15 mouse cellular contexts compared by ENCODE assay signal in genomic region chr10:90983046-90983445, GRCm38 (mm10).
A peak's percentile ranks its signal among the peaks of the same experiment; 100 is the strongest.
DNase-seq lines count a peak whose midpoint lies in the region; ATAC-seq lines count a peak whose summit lies in the region.
"Had no signal": no experiment of that assay in that cellular context is flagged by ENCODE, and none has a peak within 500 bp of the region (broad histone marks: within the 10 kb centered on the region; RNA-seq: fewer than 3 reads in every experiment).

No protein-coding gene starts in this region.

- H3K27ac ChIP-seq in lung, embryonic 16.5 days (ENCODE audit: low read length) = no peak overlapping the region
- H3K27ac ChIP-seq in macrophage = peak overlapping the region; percentile 17; the same call in 1 of the 2 replicates
- H3K27ac ChIP-seq: hindbrain, embryonic 14.5 days had no signal

- no peaks in the 10 kb centered on the region for H3K79me2 ChIP-seq in macrophage (ENCODE audit: inconsistent target)

- no peak overlapping the region for H3K9ac ChIP-seq in lung, embryonic 16.5 days (ENCODE audit: low read length)
- H3K9ac ChIP-seq: hindbrain, embryonic 14.5 days had no signal

- intact Hi-C loops in heart, postnatal 36 days (cut with DNase I) = no loop called here

- ATAC-seq in cerebellum, adult (ENCODE audit: insufficient number of reproducible peaks, low FRiP score, low TSS enrichment) = 0 out of 2 replicates have a peak, but pooled peaks have one; percentile 10
- peak; percentile 66 for ATAC-seq in lung, embryonic 16.5 days (ENCODE audit: low read depth)

- no peaks in the 10 kb centered on the region for H3K36me3 ChIP-seq in lung, embryonic 16.5 days (ENCODE audit: control insufficient read depth, insufficient read depth, low read length)
- peaks cover 11% of the 10 kb centered on the region; the same call in 1 of the 2 replicates for H3K36me3 ChIP-seq in macrophage (ENCODE audit: inconsistent target)

- WGBS in lung, embryonic 16.5 days = 59% methylated on average over 8 of the region's 8 CpGs
- 1% methylated on average over 5 of the region's 8 CpGs for WGBS in macrophage (ENCODE audit: missing documents)

- 0 out of 2 replicates have a peak, but pooled peaks cover 3% of the 10 kb centered on the region for H3K4me1 ChIP-seq in lung, embryonic 16.5 days (replicated peaks; ENCODE audit: control insufficient read depth, insufficient read depth, low read length)

- H3K4me2 ChIP-seq in lung, embryonic 16.5 days (ENCODE audit: low read depth, low read length) = no peak overlapping the region
- H3K4me2 ChIP-seq: hindbrain, embryonic 14.5 days had no signal

- DNase-seq in cerebellum, adult 11-12 months = no peak
- DNase-seq in heart, adult 9 months (ENCODE audit: low spot score in 2 of 2) = peak; percentile 11 to 34
- no peak for DNase-seq in heart, postnatal 36 days
- no peak for DNase-seq in lung, postnatal 36 days
- no peak for DNase-seq in embryo, embryonic 9.5 days (ENCODE audit: extremely low spot score)
- DNase-seq: adrenal gland, adult 8-10 months; embryo, embryonic 11 days; gastrocnemius, postnatal 10 days; kidney, adult 8-10 months; liver; right cerebral cortex, postnatal 14 days had no signal

- H3K4me3 ChIP-seq in lung, embryonic 16.5 days (ENCODE audit: low read length) = no peak overlapping the region
- no peak overlapping the region for H3K4me3 ChIP-seq in macrophage (ENCODE audit: inconsistent target)

- H3K27me3 ChIP-seq in lung, embryonic 16.5 days (ENCODE audit: control insufficient read depth, insufficient read depth, low read depth, low read length) = no peaks in the 10 kb centered on the region

- H3K9me3 ChIP-seq in lung, embryonic 16.5 days (ENCODE audit: control insufficient read depth, low read length) = no peaks in the 10 kb centered on the region

Comparison
In these comparisons a context has a peak if more than half of its experiments do, and no peak if none do; other contexts are left out.
1. DNase-seq: peak in heart, adult 9 months (2 of 2); none in cerebellum, adult 11-12 months (single experiment), heart, postnatal 36 days (0 of 2), lung, postnatal 36 days (single experiment) and embryo, embryonic 9.5 days (single experiment).